Mouse (Mus musculus) ZHBTc4 (cell line): ENCODE data around the gene Ankrd39.

ENCODE experiments used
- DNase-seq: peaks from one replicate; pipeline ENCODE4 v3.0.0-alpha.2; 2011; ENCODE audit warnings: low read depth, low spot score

Gene Ankrd39

GRCm38 (mm10) chr1:36492416-36493139, 54.7 kb downstream of the Ankrd39 start:
- DNase-seq: peak; percentile 48

GRCm38 (mm10) chr1:36489661-36490060, 57.6 kb downstream of the Ankrd39 start:
- DNase-seq: no peak
